Mouse (Mus musculus): ENCODE results near the gene Tpr. TPM values are rescaled to one million over a fixed set of nuclear protein-coding genes. Genes with fewer than 3 reads are reported as not detected.

Tpr gene
- polyA plus RNA-seq, 1 experiment: 245 TPM

GRCm38 (mm10) chr1:150396001-150396400 lies 3.4 kb downstream of the Tpr start:
- Histone ChIP-seq H3K27ac (ENCODE audit: insufficient read depth, low read length) (no peak overlapping the region), H3K4me3 (ENCODE audit: insufficient read depth, low read length) (no peak overlapping the region), H3K4me1 (ENCODE audit: control insufficient read depth, insufficient read depth, low read length) (peaks cover 2% of the 10 kb centered on the region)
- no peak for TF ChIP-seq CTCF (IDR thresholded peaks at IDR 0.05; ENCODE audit: borderline replicate concordance, insufficient read depth, low read length)

GRCm38 (mm10) chr1:150403914-150404313 lies 11.3 kb downstream of the Tpr start:
- no peak overlapping the region for H3K27ac ChIP-seq (ENCODE audit: insufficient read depth, low read length)
- no peak overlapping the region for H3K4me3 ChIP-seq (ENCODE audit: insufficient read depth, low read length)
- no peaks in the 10 kb centered on the region for H3K4me1 ChIP-seq (ENCODE audit: control insufficient read depth, insufficient read depth, low read length)
- no peak for TF ChIP-seq POLR2A (IDR thresholded peaks at IDR 0.05; ENCODE audit: low read depth, low read length)

- H3K4me1 ChIP-seq (ENCODE audit: control insufficient read depth, insufficient read depth, low read length): no peaks in the 10 kb centered on the region
- H3K4me3 ChIP-seq (ENCODE audit: insufficient read depth, low read length): no peak overlapping the region
- H3K27ac ChIP-seq (ENCODE audit: insufficient read depth, low read length): no peak overlapping the region
- no peak for TF ChIP-seq POLR2A (IDR thresholded peaks at IDR 0.05; ENCODE audit: low read depth, low read length)
- TF ChIP-seq CTCF (IDR thresholded peaks at IDR 0.05; ENCODE audit: borderline replicate concordance, insufficient read depth, low read length): no peak
Observed at GRCm38 (mm10) chr1:150404555-150404954, 11.9 kb downstream of the Tpr start.

- no peaks in the 10 kb centered on the region for H3K4me1 ChIP-seq (ENCODE audit: control insufficient read depth, insufficient read depth, low read length)
- H3K4me3 ChIP-seq (ENCODE audit: insufficient read depth, low read length): no peak overlapping the region
- H3K27ac ChIP-seq (ENCODE audit: insufficient read depth, low read length): no peak overlapping the region
- TF ChIP-seq CTCF (IDR thresholded peaks at IDR 0.05; ENCODE audit: borderline replicate concordance, insufficient read depth, low read length) (no peak), POLR2A (IDR thresholded peaks at IDR 0.05; ENCODE audit: low read depth, low read length) (no peak)
Observed at GRCm38 (mm10) chr1:150407285-150407684, 14.6 kb downstream of the Tpr start.

- no peaks in the 10 kb centered on the region for H3K4me1 ChIP-seq (ENCODE audit: control insufficient read depth, insufficient read depth, low read length)
- TF ChIP-seq POLR2A (IDR thresholded peaks at IDR 0.05; ENCODE audit: low read depth, low read length) (no peak), CTCF (IDR thresholded peaks at IDR 0.05; ENCODE audit: borderline replicate concordance, insufficient read depth, low read length) (no peak)
- H3K27ac ChIP-seq (ENCODE audit: insufficient read depth, low read length): no peak overlapping the region
- H3K4me3 ChIP-seq (ENCODE audit: insufficient read depth, low read length): no peak overlapping the region
Observed at GRCm38 (mm10) chr1:150409996-150410395, 17.4 kb downstream of the Tpr start.

- no peak overlapping the region for H3K27ac ChIP-seq (ENCODE audit: insufficient read depth, low read length)
- H3K4me3 ChIP-seq (ENCODE audit: insufficient read depth, low read length): no peak overlapping the region
- no peaks in the 10 kb centered on the region for H3K4me1 ChIP-seq (ENCODE audit: control insufficient read depth, insufficient read depth, low read length)
- TF ChIP-seq CTCF (IDR thresholded peaks at IDR 0.05; ENCODE audit: borderline replicate concordance, insufficient read depth, low read length) (no peak), POLR2A (IDR thresholded peaks at IDR 0.05; ENCODE audit: low read depth, low read length) (no peak)
Observed at GRCm38 (mm10) chr1:150416006-150416405, 23.4 kb downstream of the Tpr start.

- H3K27ac ChIP-seq (ENCODE audit: insufficient read depth, low read length): no peak overlapping the region
Observed at GRCm38 (mm10) chr1:150418426-150418825, 25.8 kb downstream of the Tpr start.

GRCm38 (mm10) chr1:150425665-150426064 lies 33.0 kb downstream of the Tpr start:
- H3K4me3 ChIP-seq (ENCODE audit: insufficient read depth, low read length): no peak overlapping the region
- TF ChIP-seq POLR2A (IDR thresholded peaks at IDR 0.05; ENCODE audit: low read depth, low read length): no peak
- H3K27ac ChIP-seq (ENCODE audit: insufficient read depth, low read length): no peak overlapping the region
- no peaks in the 10 kb centered on the region for H3K4me1 ChIP-seq (ENCODE audit: control insufficient read depth, insufficient read depth, low read length)

More at GRCm38 (mm10) chr1:150418426-150418825, 25.8 kb downstream of the Tpr start:
- no peaks in the 10 kb centered on the region for H3K4me1 ChIP-seq (ENCODE audit: control insufficient read depth, insufficient read depth, low read length)
- no peak overlapping the region for H3K4me3 ChIP-seq (ENCODE audit: insufficient read depth, low read length)
- TF ChIP-seq POLR2A (IDR thresholded peaks at IDR 0.05; ENCODE audit: low read depth, low read length): no peak

GRCm38 (mm10) chr1:150426216-150426615 lies 33.6 kb downstream of the Tpr start:
- Histone ChIP-seq H3K4me3 (ENCODE audit: insufficient read depth, low read length) (no peak overlapping the region), H3K27ac (ENCODE audit: insufficient read depth, low read length) (no peak overlapping the region)
- no peak for TF ChIP-seq CTCF (IDR thresholded peaks at IDR 0.05; ENCODE audit: borderline replicate concordance, insufficient read depth, low read length)
- no peak for TF ChIP-seq POLR2A (IDR thresholded peaks at IDR 0.05; ENCODE audit: low read depth, low read length)

GRCm38 (mm10) chr1:150438641-150439040 lies 46.0 kb downstream of the Tpr start:
- TF ChIP-seq POLR2A (IDR thresholded peaks at IDR 0.05; ENCODE audit: low read depth, low read length) (no peak), CTCF (IDR thresholded peaks at IDR 0.05; ENCODE audit: borderline replicate concordance, insufficient read depth, low read length) (no peak)
- no peak overlapping the region for H3K27ac ChIP-seq (ENCODE audit: insufficient read depth, low read length)

More at GRCm38 (mm10) chr1:150426216-150426615, 33.6 kb downstream of the Tpr start:
- H3K4me1 ChIP-seq (ENCODE audit: control insufficient read depth, insufficient read depth, low read length): no peaks in the 10 kb centered on the region

GRCm38 (mm10) chr1:150441731-150442130 lies 49.1 kb downstream of the Tpr start:
- Histone ChIP-seq H3K27ac (ENCODE audit: insufficient read depth, low read length) (no peak overlapping the region), H3K4me1 (ENCODE audit: control insufficient read depth, insufficient read depth, low read length) (no peaks in the 10 kb centered on the region), H3K4me3 (ENCODE audit: insufficient read depth, low read length) (no peak overlapping the region)
- TF ChIP-seq POLR2A (IDR thresholded peaks at IDR 0.05; ENCODE audit: low read depth, low read length) (no peak), CTCF (IDR thresholded peaks at IDR 0.05; ENCODE audit: borderline replicate concordance, insufficient read depth, low read length) (no peak)

More at GRCm38 (mm10) chr1:150438641-150439040, 46.0 kb downstream of the Tpr start:
- no peak overlapping the region for H3K4me3 ChIP-seq (ENCODE audit: insufficient read depth, low read length)
- no peaks in the 10 kb centered on the region for H3K4me1 ChIP-seq (ENCODE audit: control insufficient read depth, insufficient read depth, low read length)

Data from embryonic fibroblast, embryonic 13.5 days (primary cell).